Mouse (Mus musculus): ENCODE data around the gene Txnrd1. TPM values are rescaled to one million over a fixed set of nuclear protein-coding genes. Genes with fewer than 3 reads are reported as not detected.

Gene Txnrd1
- polyA plus RNA-seq, 1 experiment from 2014 or later = 163 TPM

- H3K4me2 ChIP-seq = no peak overlapping the region
- H3K4me3 ChIP-seq (ENCODE audit: low read depth, low read length) = no peak overlapping the region
- H3K36me3 ChIP-seq (ENCODE audit: insufficient read depth) = no peaks in the 10 kb centered on the region
- no peaks in the 10 kb centered on the region for H3K27me3 ChIP-seq (ENCODE audit: insufficient read depth, low read length)
- no peak overlapping the region for H3K27ac ChIP-seq (ENCODE audit: low read depth)
- WGBS = 57% methylated on average over 7 of the region's 7 CpGs
- no peak for ATAC-seq (ENCODE audit: insufficient read depth)
- no peak overlapping the region for H3K9ac ChIP-seq
- peaks cover 3% of the 10 kb centered on the region; the same call in 1 of the 2 replicates for H3K4me1 ChIP-seq (ENCODE audit: insufficient read depth)
- no peak for DNase-seq
- TF ChIP-seq CTCF (IDR thresholded peaks at IDR 0.05; ENCODE audit: low read depth) = no peak
- H3K9me3 ChIP-seq (ENCODE audit: low read depth, low read length) = no peaks in the 10 kb centered on the region
Measured at GRCm38 (mm10) chr10:82807238-82807637, 26.5 kb upstream of the Txnrd1 start.

GRCm38 (mm10) chr10:82808155-82808554, 25.6 kb upstream of the Txnrd1 start:
- WGBS = 29% methylated on average over 6 of the region's 6 CpGs
- H3K27me3 ChIP-seq (ENCODE audit: insufficient read depth, low read length) = no peaks in the 10 kb centered on the region
- no peak overlapping the region for H3K9ac ChIP-seq
- no peak overlapping the region for H3K27ac ChIP-seq (ENCODE audit: low read depth)
- TF ChIP-seq CTCF (IDR thresholded peaks at IDR 0.05; ENCODE audit: low read depth) = no peak
- no peaks in the 10 kb centered on the region for H3K9me3 ChIP-seq (ENCODE audit: low read depth, low read length)
- no peak for ATAC-seq (ENCODE audit: insufficient read depth)
- H3K36me3 ChIP-seq (ENCODE audit: insufficient read depth) = no peaks in the 10 kb centered on the region
- no peak for DNase-seq
- peaks cover 3% of the 10 kb centered on the region; the same call in 1 of the 2 replicates for H3K4me1 ChIP-seq (ENCODE audit: insufficient read depth)
- no peak overlapping the region for H3K4me2 ChIP-seq
- H3K4me3 ChIP-seq (ENCODE audit: low read depth, low read length) = no peak overlapping the region

- DNase-seq (no peak), ATAC-seq (ENCODE audit: insufficient read depth) (no peak)
- H3K4me1 ChIP-seq (ENCODE audit: insufficient read depth) = peaks cover 3% of the 10 kb centered on the region; the same call in 1 of the 2 replicates
- no peaks in the 10 kb centered on the region for H3K27me3 ChIP-seq (ENCODE audit: insufficient read depth, low read length)
- no peak overlapping the region for H3K27ac ChIP-seq (ENCODE audit: low read depth)
- no peak overlapping the region for H3K9ac ChIP-seq
- no peak overlapping the region for H3K4me3 ChIP-seq (ENCODE audit: low read depth, low read length)
- no peak overlapping the region for H3K4me2 ChIP-seq
- 85% methylated on average over 8 of the region's 8 CpGs for WGBS
- TF ChIP-seq CTCF (IDR thresholded peaks at IDR 0.05; ENCODE audit: low read depth) = no peak
- H3K9me3 ChIP-seq (ENCODE audit: low read depth, low read length) = no peaks in the 10 kb centered on the region
- no peaks in the 10 kb centered on the region for H3K36me3 ChIP-seq (ENCODE audit: insufficient read depth)
Measured at GRCm38 (mm10) chr10:82808891-82809290, 24.9 kb upstream of the Txnrd1 start.

- no peaks in the 10 kb centered on the region for H3K9me3 ChIP-seq (ENCODE audit: low read depth, low read length)
- peaks cover 3% of the 10 kb centered on the region; the same call in 1 of the 2 replicates for H3K4me1 ChIP-seq (ENCODE audit: insufficient read depth)
- H3K27ac ChIP-seq (ENCODE audit: low read depth) = no peak overlapping the region
- WGBS = 34% methylated on average over 3 of the region's 3 CpGs
- ATAC-seq (ENCODE audit: insufficient read depth) (no peak), DNase-seq (no peak)
- no peak overlapping the region for H3K4me3 ChIP-seq (ENCODE audit: low read depth, low read length)
- H3K4me2 ChIP-seq = no peak overlapping the region
- H3K36me3 ChIP-seq (ENCODE audit: insufficient read depth) = no peaks in the 10 kb centered on the region
- no peaks in the 10 kb centered on the region for H3K27me3 ChIP-seq (ENCODE audit: insufficient read depth, low read length)
- no peak overlapping the region for H3K9ac ChIP-seq
- no peak for TF ChIP-seq CTCF (IDR thresholded peaks at IDR 0.05; ENCODE audit: low read depth)
Measured at GRCm38 (mm10) chr10:82809352-82809751, 24.4 kb upstream of the Txnrd1 start.

GRCm38 (mm10) chr10:82811855-82812431, 21.8 kb upstream of the Txnrd1 start:
- Histone ChIP-seq H3K4me3 (ENCODE audit: low read depth, low read length) (peak overlapping the region; percentile 50), H3K36me3 (ENCODE audit: insufficient read depth) (no peaks in the 10 kb centered on the region), H3K9ac (peak overlapping the region; percentile 49), H3K27me3 (ENCODE audit: insufficient read depth, low read length) (no peaks in the 10 kb centered on the region), H3K4me1 (ENCODE audit: insufficient read depth) (peaks cover 5% of the 10 kb centered on the region; the same call in 1 of the 2 replicates), H3K9me3 (ENCODE audit: low read depth, low read length) (no peaks in the 10 kb centered on the region), H3K4me2 (peak overlapping the region; percentile 74), H3K27ac (ENCODE audit: low read depth) (no peak overlapping the region)
- ATAC-seq (ENCODE audit: insufficient read depth) (peak; percentile 77), DNase-seq (peak; percentile 84)
- peak; percentile 74 for TF ChIP-seq CTCF (IDR thresholded peaks at IDR 0.05; ENCODE audit: low read depth)
- whole genome bisulfite sequencing = 5% methylated on average over 39 of the region's 52 CpGs

- DNase-seq (peak; percentile 51), ATAC-seq (ENCODE audit: insufficient read depth) (no peak)
- Histone ChIP-seq H3K9ac (no peak overlapping the region), H3K36me3 (ENCODE audit: insufficient read depth) (no peaks in the 10 kb centered on the region), H3K27me3 (ENCODE audit: insufficient read depth, low read length) (no peaks in the 10 kb centered on the region), H3K9me3 (ENCODE audit: low read depth, low read length) (no peaks in the 10 kb centered on the region), H3K4me3 (ENCODE audit: low read depth, low read length) (no peak overlapping the region), H3K4me2 (no peak overlapping the region; the same call in 1 of the 2 replicates), H3K27ac (ENCODE audit: low read depth) (no peak overlapping the region), H3K4me1 (ENCODE audit: insufficient read depth) (0 out of 2 replicates have a peak, but pooled peaks cover 2% of the 10 kb centered on the region)
- TF ChIP-seq CTCF (IDR thresholded peaks at IDR 0.05; ENCODE audit: low read depth) = no peak
- 25% methylated on average over 19 of the region's 19 CpGs for WGBS
Measured at GRCm38 (mm10) chr10:82814096-82814970, 19.4 kb upstream of the Txnrd1 start.

GRCm38 (mm10) chr10:82816441-82816840, 17.3 kb upstream of the Txnrd1 start:
- Histone ChIP-seq H3K4me2 (no peak overlapping the region), H3K27me3 (ENCODE audit: insufficient read depth, low read length) (no peaks in the 10 kb centered on the region), H3K9me3 (ENCODE audit: low read depth, low read length) (no peaks in the 10 kb centered on the region), H3K9ac (no peak overlapping the region), H3K4me1 (ENCODE audit: insufficient read depth) (0 out of 2 replicates have a peak, but pooled peaks cover 2% of the 10 kb centered on the region), H3K27ac (ENCODE audit: low read depth) (no peak overlapping the region), H3K36me3 (ENCODE audit: insufficient read depth) (no peaks in the 10 kb centered on the region), H3K4me3 (ENCODE audit: low read depth, low read length) (no peak overlapping the region)
- ATAC-seq (ENCODE audit: insufficient read depth) (no peak), DNase-seq (no peak)
- 74% methylated on average over 9 of the region's 9 CpGs for WGBS
- no peak for TF ChIP-seq CTCF (IDR thresholded peaks at IDR 0.05; ENCODE audit: low read depth)

Measured in lung, embryonic 14.5 days (tissue).